Mouse (Mus musculus): ENCODE measurements around the gene Efna5.

DNA sequence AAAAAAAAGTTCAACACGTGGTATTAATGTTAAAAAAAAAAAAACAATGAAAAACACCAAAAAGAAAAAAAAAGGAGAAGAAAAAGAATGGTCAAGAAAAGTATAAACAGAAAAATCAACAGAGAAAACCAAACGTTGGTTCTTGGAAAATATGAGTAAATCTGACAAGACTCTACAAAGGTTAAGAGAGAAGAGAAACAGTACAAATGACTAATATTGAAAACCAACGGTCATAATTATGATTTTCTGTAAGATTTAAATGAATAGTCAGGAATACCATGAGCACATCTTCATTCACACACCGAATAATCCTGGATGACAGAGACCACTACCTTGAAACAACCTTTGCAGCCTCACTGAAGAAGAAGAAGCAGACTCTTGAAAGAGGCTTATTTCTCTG, 34.2 kb upstream of the Efna5 start:
- no peak for TF ChIP-seq CTCF (IDR thresholded peaks at IDR 0.05; ENCODE audit: extremely low read depth, insufficient read length, insufficient replicate concordance, low read depth, low read length)
- no peak for TF ChIP-seq POLR2A (IDR thresholded peaks at IDR 0.05; ENCODE audit: low read depth, low read length)
